Mouse (Mus musculus): ENCODE results near the gene Nt5e. TPM values are rescaled to one million over a fixed set of nuclear protein-coding genes. Genes with fewer than 3 reads are reported as not detected.

Gene Nt5e
- polyA plus RNA-seq, 1 experiment from 2014 or later = 1.3 TPM

DNA sequence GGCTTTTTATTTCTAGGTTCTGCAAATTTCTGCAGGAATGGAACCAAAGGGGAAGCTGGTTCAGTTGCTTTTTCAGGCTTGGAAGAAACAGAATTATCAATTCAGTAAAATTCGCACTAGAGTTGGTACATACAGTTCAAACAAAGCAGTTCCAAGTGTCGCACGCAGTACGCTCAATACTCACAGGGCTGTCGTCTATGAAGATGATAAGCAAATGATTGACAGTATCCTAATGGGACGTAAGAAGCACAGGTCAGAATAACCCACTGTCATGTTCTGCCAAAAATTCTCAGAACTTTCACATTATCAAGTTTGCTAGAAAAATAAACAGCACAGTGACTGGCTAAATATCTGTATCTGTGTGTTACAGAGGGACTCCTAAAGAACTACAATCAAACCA, 77.5 kb downstream of the Nt5e start:
- H3K4me3 ChIP-seq = no peak overlapping the region
- no peaks in the 10 kb centered on the region for H3K4me1 ChIP-seq
- H3K27ac ChIP-seq = no peak overlapping the region
- peaks cover 10% of the 10 kb centered on the region; the same call in 1 of the 2 replicates for H3K36me3 ChIP-seq (replicated peaks)
- WGBS = 93% methylated on average over 6 of the region's 6 CpGs
- H3K9me3 ChIP-seq = no peaks in the 10 kb centered on the region
- no peak overlapping the region for H3K4me2 ChIP-seq
- no peaks in the 10 kb centered on the region for H3K27me3 ChIP-seq (replicated peaks)
- ATAC-seq (replicated peaks) = no peak
- H3K9ac ChIP-seq = no peak overlapping the region

DNA sequence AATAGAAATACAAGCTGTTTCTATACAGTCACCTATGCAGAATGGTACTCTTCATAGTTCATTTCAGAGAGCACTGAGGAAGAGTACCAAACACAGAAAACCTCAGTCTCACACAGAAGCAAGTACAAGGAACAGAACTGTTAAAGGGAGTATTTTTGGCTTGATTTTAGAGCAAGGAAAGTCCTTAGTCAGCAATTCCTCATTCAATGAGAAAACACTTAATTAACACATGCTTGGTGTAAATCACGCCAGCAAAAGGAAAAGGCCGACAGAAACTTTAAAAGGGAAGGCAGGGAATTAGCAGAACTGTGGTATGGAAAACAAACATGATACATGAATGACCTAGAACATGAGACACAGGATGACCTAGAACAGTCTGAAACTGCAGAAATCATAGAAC, 83.0 kb downstream of the Nt5e start:
- no peaks in the 10 kb centered on the region for H3K9me3 ChIP-seq
- H3K4me2 ChIP-seq = no peak overlapping the region
- WGBS = 87% methylated on average over 2 of the region's 2 CpGs
- no peak overlapping the region for H3K27ac ChIP-seq
- H3K36me3 ChIP-seq (replicated peaks) = 0 out of 2 replicates have a peak, but pooled peaks cover 3% of the 10 kb centered on the region
- no peaks in the 10 kb centered on the region for H3K27me3 ChIP-seq (replicated peaks)
- ATAC-seq (replicated peaks) = no peak
- H3K9ac ChIP-seq = no peak overlapping the region
- no peaks in the 10 kb centered on the region for H3K4me1 ChIP-seq
- no peak overlapping the region for H3K4me3 ChIP-seq

DNA sequence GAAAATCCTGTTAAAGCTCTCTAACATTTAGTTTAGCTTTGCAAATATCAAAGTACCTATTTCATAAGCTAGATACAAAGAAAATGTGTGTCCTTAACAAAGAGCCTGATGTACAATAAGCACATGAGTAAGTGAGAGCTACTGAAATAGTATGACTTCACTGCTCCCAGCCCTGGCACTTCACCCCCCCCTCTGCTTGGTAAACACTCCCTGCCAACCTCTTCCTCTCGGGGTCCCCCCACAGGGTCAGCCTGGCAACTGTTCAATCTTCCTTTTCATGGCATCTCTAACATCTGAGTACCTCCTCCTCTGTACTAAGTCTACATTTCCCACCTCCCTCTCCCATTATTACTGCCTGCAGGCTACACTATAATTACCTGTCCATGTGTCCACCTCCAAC, 89.8 kb downstream of the Nt5e start:
- Histone ChIP-seq H3K27me3 (replicated peaks) (no peaks in the 10 kb centered on the region), H3K36me3 (replicated peaks) (peaks cover 7% of the 10 kb centered on the region; the same call in 1 of the 2 replicates), H3K9me3 (no peaks in the 10 kb centered on the region), H3K4me1 (no peaks in the 10 kb centered on the region), H3K9ac (no peak overlapping the region), H3K27ac (no peak overlapping the region), H3K4me2 (no peak overlapping the region), H3K4me3 (no peak overlapping the region)
- WGBS = 70% methylated on average over 1 of the region's 1 CpGs
- ATAC-seq (replicated peaks) = no peak

Other genes starting within 250 kb of the Nt5e start
- 33.7 and 36.2 TPM in 2 replicates for gene Snx14, start 111.8 kb downstream of the Nt5e start, polyA plus RNA-seq (2015; fragmentation: Nextera tagmentation; extraction: Ambion mirVana)
- gene Gm20537, start 129.4 kb downstream of the Nt5e start, polyA plus RNA-seq (2015; fragmentation: Nextera tagmentation; extraction: Ambion mirVana) = 0.50 and 1.0 TPM in 2 replicates
- gene Syncrip, start 155.4 kb downstream of the Nt5e start, polyA plus RNA-seq (2015; fragmentation: Nextera tagmentation; extraction: Ambion mirVana) = 75.2 and 82.5 TPM in 2 replicates
- gene Zfp949, start 220.8 kb downstream of the Nt5e start, polyA plus RNA-seq (2015; fragmentation: Nextera tagmentation; extraction: Ambion mirVana) = 21.2 and 22.2 TPM in 2 replicates

Measured in midbrain, embryonic 15.5 days (tissue).